Mouse (Mus musculus) CD4-positive, CD25-positive, alpha-beta regulatory T cell, adult 2 months (primary cell): ENCODE measurements around the gene Rgs7.

Source experiments
- DNase-seq: peaks from one replicate; pipeline ENCODE4 v3.0.0-alpha.2; 2012; ENCODE audit warnings: low read depth, low spot score

The Rgs7 gene

DNA sequence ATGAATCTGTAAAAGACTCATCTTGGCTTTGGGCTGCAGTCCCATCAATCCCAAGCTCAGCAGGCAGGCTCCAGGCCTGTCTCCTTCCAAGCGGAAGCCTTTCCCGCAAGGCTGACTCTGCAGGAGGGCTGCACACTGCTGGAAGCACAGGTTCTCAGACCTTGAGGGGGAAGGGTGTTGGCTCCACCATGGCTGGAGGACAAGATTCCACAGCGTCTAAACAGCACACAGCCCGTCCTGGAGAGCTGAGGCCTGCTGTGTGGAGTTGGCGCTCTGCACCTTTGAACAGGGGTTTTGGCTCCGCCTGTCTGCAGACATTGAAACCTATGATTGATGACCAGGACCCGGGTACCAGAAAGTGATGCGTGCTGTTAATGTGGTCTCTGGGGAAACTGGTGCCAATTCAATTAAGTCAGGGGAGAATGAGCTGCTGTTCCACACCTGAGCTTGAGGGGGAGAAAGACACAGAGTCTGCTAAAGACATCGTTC, 463.5 kb downstream of the Rgs7 start:
- no peak for DNase-seq

DNA sequence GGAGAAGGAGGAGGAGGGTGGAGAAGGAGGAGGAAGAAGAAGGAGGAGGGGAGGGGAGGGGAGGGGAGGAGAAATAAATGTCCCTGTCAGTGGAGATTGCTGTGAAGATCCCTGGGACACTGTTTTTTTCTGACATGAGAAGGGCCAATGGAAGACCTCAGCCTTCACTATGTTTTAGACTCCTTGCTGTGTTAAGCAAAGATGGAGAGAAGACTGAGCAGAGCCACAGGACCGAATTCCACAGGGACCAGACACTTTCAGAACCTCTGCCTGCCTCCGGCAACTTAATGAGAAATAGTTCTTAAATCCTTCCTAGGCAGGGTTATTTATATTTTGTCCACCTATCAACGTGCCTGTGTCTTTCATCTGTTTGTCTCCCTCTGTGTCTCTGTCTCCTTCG, 464.0 kb downstream of the Rgs7 start:
- DNase-seq = no peak

DNA sequence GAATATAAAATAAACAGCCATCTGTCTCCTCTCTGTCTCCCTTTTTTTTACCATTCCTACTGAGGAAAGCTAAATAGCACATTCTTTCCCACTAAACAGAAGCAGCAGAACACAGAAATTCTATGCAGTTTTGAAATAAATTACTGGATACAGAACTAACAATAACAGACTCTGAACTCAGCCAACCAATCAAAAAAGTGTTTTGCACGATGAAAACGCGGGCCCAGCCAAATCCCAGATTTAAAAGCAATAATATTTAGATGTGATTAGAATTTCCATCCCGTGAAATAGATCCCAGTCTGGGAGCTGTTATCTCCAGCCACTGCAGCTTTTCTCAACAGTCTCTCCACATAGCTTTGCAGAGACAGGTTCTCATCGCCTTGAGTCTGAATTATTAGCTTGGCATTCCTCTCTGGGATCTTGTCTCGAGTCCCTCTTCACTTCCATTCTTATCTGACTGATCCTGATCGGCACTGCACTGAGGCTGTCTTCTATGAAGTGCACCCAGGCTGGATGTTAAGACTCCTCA, 466.5 kb downstream of the Rgs7 start:
- DNase-seq = no peak

DNA sequence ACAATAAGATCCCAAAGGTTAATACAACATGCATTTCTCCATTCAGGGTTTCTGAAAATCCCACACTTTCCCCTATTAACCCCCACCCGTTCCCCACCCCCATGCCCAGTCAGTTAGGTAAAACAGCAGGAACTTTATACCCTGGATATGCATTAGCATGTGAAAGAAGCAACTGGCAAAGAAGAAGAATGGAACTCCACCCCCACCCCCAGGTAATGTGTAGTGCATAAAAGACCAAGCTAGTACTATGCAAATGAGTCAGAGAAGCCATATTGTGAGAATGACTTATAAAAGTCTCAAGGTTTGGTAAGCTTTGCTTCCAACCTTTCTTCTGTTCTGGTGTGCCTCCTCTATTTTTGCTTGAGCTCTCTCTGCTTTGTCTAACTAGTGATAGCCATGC, 468.2 kb downstream of the Rgs7 start:
- DNase-seq = no peak
